Mouse (Mus musculus): ENCODE results near the gene Gm10295. TPM values are rescaled to one million over a fixed set of nuclear protein-coding genes. Genes with fewer than 3 reads are reported as not detected.

The Gm10295 gene
- polyA plus RNA-seq, 1 experiment from 2014 or later: not detected

- H3K9me3 ChIP-seq (ENCODE audit: control insufficient read depth, low read length): no peaks in the 10 kb centered on the region
- no peaks in the 10 kb centered on the region for H3K36me3 ChIP-seq (ENCODE audit: control insufficient read depth, insufficient read depth, low read length)
- H3K9ac ChIP-seq (ENCODE audit: low read length): no peak overlapping the region
- ATAC-seq (ENCODE audit: insufficient number of reproducible peaks, low FRiP score, low TSS enrichment, low read depth) (no peak), DNase-seq (ENCODE audit: low spot score) (no peak)
- no peak overlapping the region for H3K27ac ChIP-seq (replicated peaks; ENCODE audit: low read depth, low read length)
- no peaks in the 10 kb centered on the region for H3K4me1 ChIP-seq (ENCODE audit: control insufficient read depth, insufficient read depth, low read length)
- no peak overlapping the region for H3K4me3 ChIP-seq (ENCODE audit: low read depth, low read length)
- 79% methylated on average over 3 of the region's 3 CpGs for WGBS
- no peaks in the 10 kb centered on the region for H3K27me3 ChIP-seq (ENCODE audit: control insufficient read depth, insufficient read depth, low read length)
- H3K4me2 ChIP-seq (ENCODE audit: low read depth, severe bottlenecking): no peak overlapping the region
These were observed 38.9 kb downstream of the Gm10295 start for GRCm38 (mm10) chr7:71312375-71312774.

GRCm38 (mm10) chr7:71311411-71311810, 39.9 kb downstream of the Gm10295 start:
- ATAC-seq (ENCODE audit: insufficient number of reproducible peaks, low FRiP score, low TSS enrichment, low read depth) (no peak), DNase-seq (ENCODE audit: low spot score) (no peak)
- H3K27me3 ChIP-seq (ENCODE audit: control insufficient read depth, insufficient read depth, low read length): no peaks in the 10 kb centered on the region
- WGBS: 56% methylated on average over 11 of the region's 11 CpGs
- no peak overlapping the region for H3K4me2 ChIP-seq (ENCODE audit: low read depth, severe bottlenecking)
- no peaks in the 10 kb centered on the region for H3K9me3 ChIP-seq (ENCODE audit: control insufficient read depth, low read length)
- no peak overlapping the region for H3K27ac ChIP-seq (replicated peaks; ENCODE audit: low read depth, low read length)
- H3K9ac ChIP-seq (ENCODE audit: low read length): no peak overlapping the region
- no peaks in the 10 kb centered on the region for H3K4me1 ChIP-seq (ENCODE audit: control insufficient read depth, insufficient read depth, low read length)
- H3K4me3 ChIP-seq (ENCODE audit: low read depth, low read length): no peak overlapping the region
- H3K36me3 ChIP-seq (ENCODE audit: control insufficient read depth, insufficient read depth, low read length): no peaks in the 10 kb centered on the region

GRCm38 (mm10) chr7:71308051-71308450, 43.2 kb downstream of the Gm10295 start:
- WGBS: 43% methylated on average over 8 of the region's 8 CpGs
- H3K27ac ChIP-seq (replicated peaks; ENCODE audit: low read depth, low read length): no peak overlapping the region
- H3K27me3 ChIP-seq (ENCODE audit: control insufficient read depth, insufficient read depth, low read length): no peaks in the 10 kb centered on the region
- no peak for ATAC-seq (ENCODE audit: insufficient number of reproducible peaks, low FRiP score, low TSS enrichment, low read depth)
- H3K4me1 ChIP-seq (ENCODE audit: control insufficient read depth, insufficient read depth, low read length): no peaks in the 10 kb centered on the region
- H3K9me3 ChIP-seq (ENCODE audit: control insufficient read depth, low read length): no peaks in the 10 kb centered on the region
- H3K4me3 ChIP-seq (ENCODE audit: low read depth, low read length): no peak overlapping the region
- H3K9ac ChIP-seq (ENCODE audit: low read length): no peak overlapping the region
- no peak overlapping the region for H3K4me2 ChIP-seq (ENCODE audit: low read depth, severe bottlenecking)
- H3K36me3 ChIP-seq (ENCODE audit: control insufficient read depth, insufficient read depth, low read length): no peaks in the 10 kb centered on the region
- no peak for DNase-seq (ENCODE audit: low spot score)

- Histone ChIP-seq H3K27ac (replicated peaks; ENCODE audit: low read depth, low read length) (no peak overlapping the region), H3K27me3 (ENCODE audit: control insufficient read depth, insufficient read depth, low read length) (no peaks in the 10 kb centered on the region), H3K9ac (ENCODE audit: low read length) (no peak overlapping the region), H3K4me2 (ENCODE audit: low read depth, severe bottlenecking) (no peak overlapping the region), H3K9me3 (ENCODE audit: control insufficient read depth, low read length) (no peaks in the 10 kb centered on the region), H3K4me3 (ENCODE audit: low read depth, low read length) (no peak overlapping the region), H3K4me1 (ENCODE audit: control insufficient read depth, insufficient read depth, low read length) (no peaks in the 10 kb centered on the region), H3K36me3 (ENCODE audit: control insufficient read depth, insufficient read depth, low read length) (no peaks in the 10 kb centered on the region)
- ATAC-seq (ENCODE audit: insufficient number of reproducible peaks, low FRiP score, low TSS enrichment, low read depth) (no peak), DNase-seq (ENCODE audit: low spot score) (no peak)
- 88% methylated on average over 4 of the region's 4 CpGs for WGBS
These were observed 48.6 kb downstream of the Gm10295 start for GRCm38 (mm10) chr7:71302714-71303113.

Data from limb, embryonic 11.5 days (tissue).